20 mouse cellular contexts compared by ENCODE assay signal in the genomic region with DNA sequence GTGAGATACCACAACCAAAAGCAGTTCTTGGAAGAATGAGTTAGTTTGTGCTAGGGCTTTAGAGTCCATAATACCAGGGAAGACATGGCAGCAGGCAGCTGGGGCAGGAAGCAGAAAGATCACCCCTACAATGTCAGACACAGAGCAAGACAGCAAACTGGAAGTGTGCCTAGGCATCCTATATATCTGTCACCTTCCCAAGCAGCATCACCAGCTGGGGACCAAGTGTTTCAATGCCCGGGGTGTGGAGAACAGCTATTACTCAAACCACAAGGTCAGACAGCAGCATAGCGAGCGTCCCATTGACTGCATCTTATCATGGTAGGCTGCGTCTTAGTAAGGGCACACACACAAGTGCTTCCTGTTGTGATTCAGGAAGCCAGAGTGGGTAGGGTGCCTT. TPM values are rescaled to one million over a fixed set of nuclear protein-coding genes. Genes with fewer than 3 reads are reported as not detected.
DNase-seq lines count a peak whose midpoint lies in the region; ATAC-seq and TF ChIP-seq lines count a peak whose summit lies in the region.
"Had no signal": no experiment of that assay in that cellular context is flagged by ENCODE, and none has a peak within 500 bp of the region (broad histone marks: within the 10 kb centered on the region; RNA-seq: fewer than 3 reads in every experiment).

No protein-coding gene starts in this region.

- no peak for TF ChIP-seq EP300 in lung, postnatal 0 days (IDR thresholded peaks at IDR 0.05)

- WGBS in lung, postnatal 0 days = 71% methylated on average over 4 of the region's 4 CpGs

- TF ChIP-seq CTCF in left cerebral cortex, adult 2 months (IDR thresholded peaks at IDR 0.05) = no peak
- no peak for TF ChIP-seq CTCF in lung, postnatal 0 days (IDR thresholded peaks at IDR 0.05)

- no peaks in the 10 kb centered on the region for H3K4me1 ChIP-seq in lung, postnatal 0 days (ENCODE audit: insufficient read depth, low read depth, low read length)
- H3K4me1 ChIP-seq: embryonic facial prominence, embryonic 10.5 days; forebrain, embryonic 12.5 days; hindbrain, embryonic 15.5 days; intestine, embryonic 15.5 days had no signal

- peak overlapping the region; percentile 69 for H3K27ac ChIP-seq in left cerebral cortex, adult 2 months
- no peak overlapping the region for H3K27ac ChIP-seq in lung, postnatal 0 days (ENCODE audit: low read length)
- H3K27ac ChIP-seq: embryonic facial prominence, embryonic 10.5 days; embryonic facial prominence, embryonic 13.5 days; forebrain, embryonic 12.5 days; heart, embryonic 15.5 days; hindbrain, embryonic 15.5 days; intestine, embryonic 15.5 days had no signal

- no peak overlapping the region for H3K4me3 ChIP-seq in left cerebral cortex, adult 2 months
- H3K4me3 ChIP-seq in lung, postnatal 0 days (ENCODE audit: low read depth, low read length) = no peak overlapping the region
- H3K4me3 ChIP-seq: embryonic facial prominence, embryonic 10.5 days; embryonic facial prominence, embryonic 13.5 days; erythroblast, embryonic 14.5 days; forebrain, embryonic 12.5 days; forebrain, embryonic 15.5 days; heart, embryonic 12.5 days; heart, embryonic 15.5 days; hindbrain, embryonic 15.5 days; intestine, embryonic 15.5 days had no signal

- intact Hi-C loops in left cerebral cortex, adult 2 months (cut with DNase I) = loop anchor here (2.0 to 10.0 kb wide), 3 partner anchors 60 to 286 kb away; no protein-coding TSS in a partner anchor
- intact Hi-C loops in left cerebral cortex, postnatal 25 days (cut with DNase I) = no loop called here

- no peaks in the 10 kb centered on the region for H3K27me3 ChIP-seq in lung, postnatal 0 days (replicated peaks; ENCODE audit: insufficient read depth, low read length)
- H3K27me3 ChIP-seq: embryonic facial prominence, embryonic 13.5 days; forebrain, embryonic 12.5 days; forebrain, embryonic 15.5 days; heart, embryonic 12.5 days; heart, embryonic 15.5 days; hindbrain, embryonic 15.5 days; intestine, embryonic 15.5 days had no signal

- H3K9ac ChIP-seq in lung, postnatal 0 days (replicated peaks; ENCODE audit: low read depth) = no peak overlapping the region
- H3K9ac ChIP-seq: embryonic facial prominence, embryonic 13.5 days; forebrain, embryonic 12.5 days; forebrain, embryonic 15.5 days; heart, embryonic 12.5 days; heart, embryonic 15.5 days; hindbrain, embryonic 15.5 days; intestine, embryonic 15.5 days had no signal

- H3K9me3 ChIP-seq in lung, postnatal 0 days (ENCODE audit: low read length) = no peaks in the 10 kb centered on the region
- H3K9me3 ChIP-seq: embryonic facial prominence, embryonic 10.5 days; embryonic facial prominence, embryonic 13.5 days; forebrain, embryonic 12.5 days; forebrain, embryonic 15.5 days; heart, embryonic 12.5 days; heart, embryonic 15.5 days; hindbrain, embryonic 15.5 days; intestine, embryonic 15.5 days had no signal

- H3K4me2 ChIP-seq in lung, postnatal 0 days (replicated peaks; ENCODE audit: low read depth, low read length) = no peak overlapping the region
- H3K4me2 ChIP-seq: embryonic facial prominence, embryonic 13.5 days; forebrain, embryonic 12.5 days; forebrain, embryonic 15.5 days; heart, embryonic 12.5 days; heart, embryonic 15.5 days; hindbrain, embryonic 15.5 days; intestine, embryonic 15.5 days had no signal

- peak; percentile 61 for DNase-seq in cerebellum, adult 11-12 months
- DNase-seq in cerebellum, adult 9-11 months = peak; percentile 64
- DNase-seq in cerebellum, postnatal 36 days = no peak
- no peak for DNase-seq in left cerebral cortex, adult 2 months (ENCODE audit: extremely low spot score in 1 of 2, low spot score in 2 of 2)
- no peak for DNase-seq in left cerebral cortex, postnatal 25 days (ENCODE audit: low spot score in 2 of 2)
- no peak for DNase-seq in lung, postnatal 0 days (ENCODE audit: low spot score)
- no peak for DNase-seq in lung, postnatal 10 days
- DNase-seq: adrenal gland, postnatal 10 days; adrenal gland, postnatal 36 days; embryo, embryonic 11 days had no signal

- no peaks in the 10 kb centered on the region for H3K36me3 ChIP-seq in lung, postnatal 0 days (ENCODE audit: insufficient read depth, low read length)
- H3K36me3 ChIP-seq: embryonic facial prominence, embryonic 13.5 days; forebrain, embryonic 15.5 days; heart, embryonic 15.5 days; hindbrain, embryonic 15.5 days; intestine, embryonic 15.5 days had no signal

- ATAC-seq in cerebellum, adult (ENCODE audit: insufficient number of reproducible peaks, low FRiP score, low TSS enrichment) = no peak
- ATAC-seq in lung, postnatal 0 days = peak; percentile 10; the same call in 1 of the 2 replicates
- ATAC-seq: intestine, embryonic 15.5 days had no signal

RNA-seq across cellular contexts. Expression of gene Ak4, which starts 32.0 kb away (rescaled TPM):
- total RNA-seq in left cerebral cortex, adult 2 months (2021) = 10 to 100 TPM; 30.0 to 46.1 TPM
- total RNA-seq in left cerebral cortex, postnatal 25 days (2021) = 10 to 100 TPM; 31.4 to 50.2 TPM
- polyA plus RNA-seq in lung, postnatal 0 days (2015; fragmentation: Nextera tagmentation; extraction: Ambion mirVana) = 4.8 and 5.3 TPM in 2 replicates

RNA-seq across cellular contexts. Expression of gene Dnajc6, which starts 45.4 kb away (rescaled TPM):
- 100 to 1,000 TPM; 291 to 320 TPM for total RNA-seq in left cerebral cortex, adult 2 months (2021)
- total RNA-seq in left cerebral cortex, postnatal 25 days (2021) = 100 to 1,000 TPM; 306 to 342 TPM
- polyA plus RNA-seq in lung, postnatal 0 days (2015; fragmentation: Nextera tagmentation; extraction: Ambion mirVana) = 0.14 and 0.26 TPM in 2 replicates
- polyA plus RNA-seq: erythroblast, embryonic 14.5 days had no signal

Comparison
In these comparisons a context has a peak if more than half of its experiments do, and no peak if none do; other contexts are left out.
1. DNase-seq: peak in cerebellum, adult 11-12 months (single experiment) and cerebellum, adult 9-11 months (single experiment); none in cerebellum, postnatal 36 days (0 of 2), left cerebral cortex, adult 2 months (0 of 2), left cerebral cortex, postnatal 25 days (0 of 2), lung, postnatal 0 days (single experiment) and lung, postnatal 10 days (single experiment).